Mouse (Mus musculus): ENCODE results near the gene Csad.
A peak's percentile ranks its signal among the peaks of the same experiment; 100 is the strongest.
"Not testable (repeated sequence)": the region's sequence is repeated elsewhere in the genome, so short reads cannot be mapped to it uniquely, and the experiment has no call there.

Gene Csad

DNA sequence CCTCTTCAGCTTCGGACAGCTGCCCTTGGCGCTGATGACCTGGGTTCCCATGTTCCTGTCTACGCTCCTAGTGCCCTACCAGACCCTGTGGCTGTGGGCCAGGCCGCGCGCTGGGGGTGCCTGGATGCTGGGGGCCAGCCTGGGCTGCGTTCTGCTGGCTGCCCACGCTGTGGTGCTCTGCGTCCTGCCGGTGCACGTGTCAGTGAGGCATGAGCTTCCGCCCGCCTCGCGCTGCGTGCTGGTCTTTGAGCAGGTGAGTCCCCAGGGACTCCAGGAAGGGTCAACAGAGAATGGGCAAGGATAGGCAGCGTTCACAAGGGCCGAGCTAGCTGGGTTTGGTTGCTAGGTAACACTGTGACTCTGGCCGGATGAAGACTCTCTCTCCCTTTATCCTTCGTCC is 47.7 kb downstream of the Csad start:
- DNase-seq = no peak

DNA sequence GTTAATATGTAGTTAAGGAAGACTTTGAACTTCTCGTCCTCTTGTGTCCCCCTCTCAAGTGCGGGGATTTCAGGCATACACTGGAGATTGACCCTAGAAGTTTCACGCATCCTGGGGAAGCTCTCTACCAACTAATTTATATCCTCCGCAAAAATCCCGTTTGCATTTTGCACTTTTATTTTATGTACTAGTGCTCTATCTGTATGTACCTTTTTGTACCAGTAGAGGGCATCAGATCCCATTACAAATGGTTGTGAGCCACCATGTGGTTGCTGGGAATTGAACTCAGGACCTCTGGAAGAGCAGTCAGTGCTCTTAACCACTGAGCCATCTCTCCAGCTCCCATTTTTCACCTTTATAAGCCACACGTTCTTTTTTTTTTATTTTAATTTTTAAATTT is 49.5 kb downstream of the Csad start:
- DNase-seq = not testable (repeated sequence)

DNA sequence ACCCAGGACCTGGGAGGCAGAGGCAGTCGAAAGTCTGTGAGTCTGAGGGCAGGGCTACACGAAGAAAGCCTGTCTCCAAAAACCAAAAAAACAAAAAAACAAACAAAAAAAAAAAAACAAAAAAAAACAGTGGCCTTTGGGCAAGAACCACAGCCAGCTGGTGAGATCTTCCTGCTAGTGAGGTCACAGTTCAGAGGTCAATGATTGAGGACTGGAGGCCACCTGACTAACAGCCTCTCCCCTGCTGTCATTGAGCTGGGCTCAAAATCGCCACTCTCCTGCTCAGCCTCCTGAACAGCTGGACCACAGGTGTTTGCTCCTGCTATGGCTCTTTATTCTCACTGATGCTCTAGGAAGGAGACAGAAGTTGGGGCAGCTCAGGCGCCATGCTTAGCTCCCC is 51.9 kb downstream of the Csad start:
- no peak for DNase-seq

DNA sequence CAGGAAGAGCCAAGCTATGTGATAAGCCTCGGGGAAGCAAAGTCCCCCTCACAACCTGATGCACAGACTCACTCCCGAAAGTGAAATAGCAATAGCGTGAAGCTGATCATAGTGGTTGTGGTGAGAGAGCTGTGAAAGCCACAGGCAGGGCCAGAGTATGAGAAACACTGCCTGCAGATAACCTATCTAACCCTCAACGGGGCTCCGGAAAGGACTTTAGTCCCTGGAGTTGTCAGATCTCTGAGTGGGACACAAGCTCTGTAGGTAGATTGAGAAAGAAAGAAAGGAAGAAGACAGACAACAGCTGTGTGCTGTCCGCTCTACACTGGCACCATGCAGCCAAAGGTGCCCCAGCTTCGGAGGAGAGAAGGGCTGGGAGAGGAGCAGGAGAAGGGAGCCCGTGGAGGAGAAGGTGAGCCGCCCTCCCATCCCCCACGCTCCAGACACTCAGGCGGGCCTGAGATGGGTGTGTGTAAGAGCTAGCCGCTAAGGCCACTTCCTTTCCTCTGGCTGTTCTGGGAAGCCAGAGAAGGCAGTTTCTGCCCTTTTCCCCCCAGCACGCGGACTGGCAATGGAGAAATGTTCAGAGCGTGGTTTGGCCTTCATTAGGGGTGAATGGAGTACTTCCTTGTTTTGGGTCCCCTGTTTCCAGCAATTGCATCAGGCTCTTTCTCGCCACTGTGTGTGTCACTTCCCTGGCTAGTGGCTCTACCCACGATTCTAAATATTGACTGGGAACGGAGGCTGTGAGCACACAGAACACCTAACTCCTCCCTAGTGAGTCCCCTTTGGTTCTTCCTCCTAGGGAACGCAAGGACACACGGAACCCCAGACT is 54.0 kb downstream of the Csad start, which contains the start of gene Soat2:
Gene Soat2 (plus strand): TSS at position 226 of the 835 bp plus-strand sequence.
- peak; percentile 67 for DNase-seq

DNA sequence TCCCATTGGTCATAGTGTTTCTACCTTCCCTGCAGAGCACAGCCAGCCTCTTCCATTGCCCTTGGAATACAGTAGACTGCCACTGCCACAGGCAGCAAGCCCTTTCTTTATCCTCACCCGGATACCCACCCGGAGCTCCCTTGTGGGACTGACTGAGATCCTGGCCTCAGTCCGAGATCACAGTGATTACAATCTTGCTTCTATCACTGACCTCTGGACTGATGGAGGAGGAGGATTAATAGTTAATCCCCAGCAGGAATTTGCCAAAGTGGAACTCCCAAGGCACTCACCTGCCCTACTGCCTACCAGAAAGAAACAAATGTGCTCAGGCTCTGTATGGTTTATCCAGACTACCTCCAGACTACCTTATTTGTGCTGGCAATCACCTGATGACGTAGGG is 55.0 kb downstream of the Csad start:
- no peak for DNase-seq

DNA sequence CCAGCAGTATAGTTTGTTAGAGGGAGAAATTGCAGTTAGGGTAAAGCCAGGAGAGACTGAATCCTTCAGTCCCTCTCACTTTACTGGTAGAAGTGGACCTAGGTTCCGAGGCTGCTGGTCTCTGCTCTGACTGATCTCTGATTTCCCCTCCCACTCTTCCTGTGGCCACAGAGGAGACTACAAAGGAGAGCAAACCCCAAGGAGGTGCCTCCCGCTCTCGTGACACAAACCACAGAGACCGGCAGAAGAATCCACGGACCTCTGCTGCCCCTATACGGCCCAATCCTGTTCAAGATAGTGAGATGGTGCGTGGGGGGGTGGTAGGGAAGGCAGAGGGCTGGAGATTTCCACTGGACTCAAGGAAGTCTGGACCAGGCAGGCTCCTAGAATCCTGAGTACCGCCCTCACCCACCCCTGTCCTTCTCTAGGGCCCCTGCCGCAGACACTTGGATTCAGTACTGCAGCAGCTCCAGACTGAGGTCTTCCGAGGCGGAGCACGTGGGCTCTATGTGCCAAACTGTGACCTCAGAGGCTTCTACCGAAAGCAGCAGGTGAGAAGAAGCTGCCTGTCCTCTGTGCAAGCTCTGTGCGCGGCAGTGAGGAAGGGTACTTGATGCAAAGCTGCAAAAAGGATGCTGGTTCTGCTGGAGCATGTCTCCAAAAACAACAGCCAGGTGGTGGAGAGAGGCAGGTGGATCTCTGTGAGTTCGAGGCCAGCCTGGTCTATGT is 56.7 kb downstream of the Csad start:
- no peak for DNase-seq

DNA sequence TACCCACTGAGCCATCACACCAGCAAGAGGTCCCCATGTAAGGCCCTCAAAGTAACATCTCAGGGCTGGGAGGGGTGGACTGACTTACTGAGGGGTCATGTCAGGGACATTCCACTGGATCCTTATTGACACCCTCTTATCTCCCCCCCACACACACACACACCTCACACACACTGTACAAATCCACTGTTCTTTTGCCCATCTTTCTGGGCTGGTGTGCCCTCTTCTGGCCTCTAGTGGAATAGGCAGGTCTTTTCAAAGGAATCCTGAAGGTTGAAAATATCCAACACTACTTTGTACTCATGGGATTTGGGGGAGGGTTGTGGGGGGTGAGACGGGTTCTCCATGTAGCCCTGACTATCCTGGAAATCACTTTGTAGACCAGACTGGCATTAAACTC is 57.6 kb downstream of the Csad start:
- DNase-seq = no peak

DNA sequence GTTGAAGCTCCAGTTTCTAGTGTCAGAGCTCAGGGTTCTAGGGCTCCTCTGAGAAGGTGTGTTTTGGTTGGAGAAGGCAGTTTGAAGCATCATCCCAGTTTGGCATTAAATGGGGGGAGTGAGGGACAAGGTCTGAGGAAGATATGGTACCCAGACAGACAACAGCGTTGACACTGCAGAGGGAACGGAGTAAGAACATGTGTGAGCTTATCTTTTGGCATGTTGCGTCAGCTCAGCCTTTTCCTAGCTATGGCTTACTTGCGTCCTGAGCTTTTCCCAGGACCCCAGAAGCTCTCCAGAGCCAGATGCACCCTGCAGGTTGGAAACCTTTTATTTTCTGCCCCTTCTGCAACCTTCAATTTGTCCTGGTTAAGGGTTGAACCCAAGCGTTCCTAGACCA is 58.4 kb downstream of the Csad start:
- no peak for DNase-seq

DNA sequence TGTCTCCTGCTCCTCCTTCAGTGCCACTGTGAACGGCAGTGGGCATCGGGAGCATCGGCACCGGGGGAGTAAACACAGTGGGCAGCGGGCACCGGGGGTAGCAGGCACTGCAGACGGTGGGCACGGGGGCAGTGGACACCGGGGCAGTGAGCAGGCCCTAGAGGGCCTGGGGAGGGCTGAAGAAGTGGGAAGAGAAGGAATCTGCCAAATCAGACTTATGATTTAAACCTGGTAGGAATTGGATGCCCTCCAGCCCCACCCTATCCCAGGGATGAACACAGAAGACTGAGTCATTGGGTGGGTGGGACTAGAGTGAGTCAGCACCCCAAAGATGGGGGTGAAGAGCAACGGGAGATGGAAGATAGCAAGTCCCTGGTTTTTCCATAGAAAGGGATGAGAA is 59.2 kb downstream of the Csad start:
- peak; percentile 28 for DNase-seq

DNA sequence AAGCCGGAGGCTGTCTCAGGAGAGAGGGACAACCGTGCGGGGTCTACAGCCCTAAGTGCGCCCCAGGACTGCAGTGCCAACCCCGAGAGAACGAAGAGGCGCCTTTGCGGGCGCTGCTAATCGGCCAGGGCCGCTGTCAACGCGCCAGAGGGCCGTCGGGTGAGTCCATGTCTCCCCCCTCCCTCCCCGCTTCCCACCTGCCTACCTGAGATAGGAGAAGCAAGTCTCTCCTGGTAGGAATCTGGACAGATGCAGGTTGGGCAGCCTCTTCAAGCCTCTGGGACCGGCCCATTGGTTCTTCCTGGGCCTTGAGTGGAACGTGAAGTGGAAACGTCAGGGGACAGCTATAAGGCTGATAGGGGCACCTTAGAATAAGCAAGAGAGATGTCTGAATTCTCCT is 59.8 kb downstream of the Csad start:
- DNase-seq = no peak

DNA sequence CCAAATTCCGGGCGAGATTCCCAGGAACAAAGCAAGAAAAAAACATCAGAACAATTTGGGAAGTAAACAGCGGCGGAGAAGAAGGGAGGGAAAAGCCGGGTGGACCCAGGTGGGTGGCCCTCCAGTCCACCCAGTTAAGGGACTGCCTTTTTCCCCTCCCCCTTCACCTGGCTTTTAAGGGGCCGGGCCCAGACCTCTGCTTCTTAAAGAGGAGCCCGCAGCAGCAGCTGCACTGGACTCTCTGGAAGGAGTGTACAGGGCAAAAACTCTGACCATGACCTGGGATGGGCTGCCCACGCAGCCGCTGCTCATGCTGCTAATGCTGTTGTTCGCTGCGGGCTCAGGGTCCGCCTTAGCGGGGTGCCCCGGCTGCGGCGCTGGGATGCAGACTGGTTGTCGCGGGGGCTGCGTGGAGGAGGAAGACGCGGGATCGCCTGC is 60.2 kb downstream of the Csad start, which contains the start of gene Igfbp6:
Gene Igfbp6 (plus strand): TSS at position 89 of the 438 bp plus-strand sequence.
- no peak for DNase-seq

DNA sequence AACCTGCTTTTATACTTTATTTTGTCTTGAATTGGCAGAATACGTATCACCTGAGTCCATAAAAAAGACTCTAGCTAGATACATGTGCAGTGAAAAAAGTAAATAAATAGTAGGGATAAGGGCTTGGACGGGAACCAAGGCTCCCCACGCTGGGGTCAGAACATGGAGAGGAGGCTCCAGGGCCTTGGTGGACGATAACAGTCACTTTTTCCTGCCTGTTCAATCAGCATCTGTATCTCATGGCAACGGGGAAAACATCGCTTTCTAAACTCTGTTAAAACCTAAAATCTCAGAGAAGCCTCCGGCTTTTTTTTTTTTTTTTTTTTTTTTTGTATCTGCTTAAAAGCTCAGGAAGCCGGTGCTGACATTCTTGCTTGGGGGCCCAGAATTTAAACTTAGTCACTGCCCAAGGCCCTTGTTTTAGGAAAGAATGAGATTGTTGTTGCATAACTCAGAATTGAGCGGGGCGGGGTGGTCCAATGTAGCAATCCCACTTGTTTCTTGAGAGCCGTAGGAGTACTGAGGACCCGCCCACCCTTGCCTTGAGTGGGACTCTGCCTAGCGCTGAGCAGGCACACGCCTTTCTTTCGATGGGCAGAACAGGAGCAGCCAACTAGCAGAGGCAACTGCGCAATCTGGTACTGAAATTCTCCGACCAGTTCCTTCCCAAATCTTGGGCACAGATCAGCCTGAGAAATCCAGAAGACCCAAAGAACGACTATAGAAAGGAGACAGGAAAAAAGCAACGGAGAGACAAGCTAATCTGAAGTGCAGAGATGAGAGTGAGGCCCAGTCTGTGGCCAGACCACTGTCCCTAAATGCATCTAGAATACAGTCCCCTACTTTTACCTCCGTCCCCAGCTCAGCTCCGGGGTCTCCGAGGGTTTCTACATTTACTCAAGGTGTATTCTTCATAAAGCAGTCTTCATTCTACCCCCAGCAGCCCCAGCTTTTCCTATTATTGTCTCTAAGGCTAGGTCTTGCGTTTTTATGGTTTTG is 61.3 kb downstream of the Csad start:
- no peak for DNase-seq

DNA sequence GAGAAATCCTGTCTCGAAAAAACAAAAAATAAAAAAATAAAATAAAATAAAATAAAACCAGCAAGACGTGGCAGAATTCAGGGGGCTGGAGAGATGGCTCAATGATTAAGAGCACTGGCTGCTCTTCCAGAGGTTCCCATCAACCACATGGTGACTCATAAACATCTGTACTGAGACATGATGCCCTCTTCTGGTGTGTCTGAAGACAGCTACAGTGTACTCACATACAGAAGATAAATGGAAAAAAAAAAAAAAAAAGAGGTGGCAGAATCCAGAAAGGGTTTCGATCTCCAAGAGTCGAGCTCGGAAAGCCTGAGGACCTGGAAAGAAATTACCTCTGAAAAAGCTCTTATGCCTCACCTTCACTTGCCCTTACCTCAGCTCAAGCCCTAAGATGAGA is 63.4 kb downstream of the Csad start:
- no peak for DNase-seq

DNA sequence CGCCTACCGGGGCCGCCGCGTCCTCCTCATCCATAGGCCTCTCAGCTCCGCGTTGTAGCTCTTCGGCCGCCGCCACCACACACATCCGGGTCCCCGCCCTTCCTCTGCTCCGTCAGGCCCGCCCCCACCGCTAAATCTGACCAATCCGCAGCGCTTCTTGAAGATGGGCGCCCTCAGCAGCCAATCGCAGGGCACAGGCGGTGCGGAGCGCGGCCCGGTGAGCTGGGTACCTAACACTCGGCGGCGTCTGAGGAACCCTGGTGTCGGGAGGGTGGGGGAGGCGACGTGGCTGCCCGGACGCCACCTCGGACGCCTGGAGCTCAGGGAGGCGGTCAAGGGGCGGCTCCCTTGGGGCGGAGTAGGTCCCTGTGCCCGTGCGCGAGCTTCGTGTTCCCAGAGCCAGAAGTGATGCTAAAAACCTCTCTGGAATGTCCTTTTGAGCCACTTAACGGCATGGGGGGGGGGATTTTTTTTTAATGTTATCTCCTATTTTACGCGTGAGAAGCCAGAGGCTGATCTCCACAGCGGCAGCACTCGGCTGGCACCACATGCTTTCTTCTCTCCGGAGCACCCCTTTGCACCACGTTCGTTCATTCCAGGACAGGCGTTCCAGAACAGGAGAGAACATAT is 68.3 kb downstream of the Csad start, which contains the start of gene Spryd3:
Gene Spryd3 (minus strand): TSS at position 106 of the 630 bp plus-strand sequence.
- DNase-seq = peak; percentile 97

DNA sequence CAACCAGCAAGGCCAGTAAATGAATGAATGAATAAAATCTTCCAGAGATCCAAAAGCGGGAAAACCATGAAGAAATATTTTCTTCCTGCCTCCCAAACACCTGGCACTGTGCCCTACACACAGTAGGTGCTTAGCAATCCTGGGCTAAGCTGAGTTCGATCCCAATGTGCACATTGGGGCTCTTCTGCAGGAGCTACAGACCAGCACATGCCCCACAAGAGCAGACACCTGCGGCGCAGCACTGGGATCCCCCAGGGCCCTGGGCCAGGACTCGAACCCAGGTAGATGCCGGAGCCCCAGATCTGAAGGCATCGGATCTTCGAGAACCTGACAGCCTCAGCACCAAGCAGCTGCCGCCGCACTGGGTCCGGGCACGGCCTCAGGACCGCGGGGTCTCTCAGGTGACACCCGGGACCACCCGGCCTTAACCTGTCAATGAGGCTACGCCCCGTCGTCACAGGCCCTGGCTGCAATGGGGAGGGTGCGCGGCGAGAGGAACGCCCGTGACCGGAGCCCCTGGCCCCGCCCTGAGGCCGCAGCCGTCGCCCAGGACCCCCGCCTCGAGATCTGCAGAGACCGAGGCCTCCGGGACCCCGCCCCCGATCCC is 68.9 kb downstream of the Csad start:
- DNase-seq = no peak

DNA sequence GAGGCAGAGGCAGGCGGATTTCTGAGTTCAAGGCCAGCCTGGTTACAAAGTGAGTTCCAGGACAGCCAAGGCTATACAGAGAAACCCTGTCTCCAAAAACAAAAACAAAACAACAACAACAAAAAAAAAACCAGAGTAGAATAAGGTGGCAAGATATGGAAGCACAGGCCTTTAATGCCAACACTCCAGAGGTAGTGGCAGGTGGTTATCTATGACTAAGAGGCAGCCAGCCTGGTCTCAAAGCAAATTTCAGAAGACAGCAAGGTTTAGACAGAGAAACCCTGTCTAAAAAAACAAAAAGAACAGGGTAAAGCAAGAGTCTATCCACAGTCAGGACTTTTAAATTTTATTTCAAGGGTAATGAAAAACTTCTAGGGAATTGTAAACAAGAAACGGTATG is 69.8 kb downstream of the Csad start:
- DNase-seq = no peak

DNA sequence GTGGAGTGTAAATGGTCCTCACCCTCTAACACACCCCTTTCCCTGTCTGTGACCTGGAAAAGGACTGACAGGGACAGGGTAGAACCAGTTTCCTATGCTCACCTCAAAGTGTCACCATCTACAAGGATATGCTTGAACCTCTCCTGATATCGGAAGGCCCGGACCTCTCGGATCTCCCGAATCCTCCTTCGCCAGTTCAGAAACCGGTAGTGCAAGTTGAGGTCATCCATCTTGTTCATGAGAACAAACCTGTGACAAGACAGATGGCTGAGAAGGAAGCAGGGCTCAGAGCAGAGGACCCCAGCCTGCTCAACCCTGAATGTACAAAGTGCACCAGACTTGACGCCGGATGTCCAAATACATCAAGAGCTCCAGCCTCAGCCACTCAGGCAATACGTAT is 71.2 kb downstream of the Csad start:
- no peak for DNase-seq
